ENCODE assay signal across 7 mouse cellular contexts in the genomic region with DNA sequence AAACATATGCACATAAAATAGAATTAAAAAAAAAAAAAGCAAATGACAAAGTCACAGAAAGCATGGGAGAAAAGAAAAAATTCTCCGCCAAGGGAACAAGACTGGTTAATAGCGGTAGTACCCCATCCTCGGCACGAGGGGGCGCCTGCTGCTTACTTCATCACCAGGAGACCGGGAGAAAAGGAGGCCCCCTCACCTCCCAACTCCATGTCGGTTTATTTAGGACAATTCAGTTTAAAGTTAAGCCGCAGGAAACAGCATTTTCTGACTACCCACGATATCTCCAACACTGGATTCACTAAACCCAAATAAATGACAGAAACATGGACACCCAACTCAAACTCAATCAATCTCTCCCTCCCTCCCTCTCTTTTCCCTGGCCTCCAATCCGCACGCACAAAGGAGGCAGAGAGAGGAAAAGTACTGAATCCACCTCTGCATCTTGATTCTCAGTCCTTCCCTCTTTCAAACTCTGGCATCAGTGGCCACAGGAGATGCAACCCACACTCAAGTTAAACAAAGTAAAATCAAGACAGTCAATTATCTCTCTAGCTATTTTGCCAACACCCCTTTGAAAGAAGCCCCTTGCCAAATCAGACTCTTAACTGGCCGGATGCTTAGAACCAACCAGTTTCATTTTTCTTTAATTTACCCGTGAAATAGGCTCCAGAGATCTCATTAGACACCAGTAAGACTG. TPM values are rescaled to one million over a fixed set of nuclear protein-coding genes. Genes with fewer than 3 reads are reported as not detected.
A peak's percentile ranks its signal among the peaks of the same experiment; 100 is the strongest.
DNase-seq lines count a peak whose midpoint lies in the region; ATAC-seq lines count a peak whose summit lies in the region.

No protein-coding gene starts in this region.

- no peaks in the 10 kb centered on the region for H3K27me3 ChIP-seq in embryonic facial prominence, embryonic 14.5 days (replicated peaks; ENCODE audit: control insufficient read depth, insufficient read depth, low read length)
- H3K27me3 ChIP-seq in kidney, embryonic 15.5 days: no peaks in the 10 kb centered on the region

- H3K4me3 ChIP-seq in embryonic facial prominence, embryonic 14.5 days (ENCODE audit: low read depth, low read length): peak overlapping the region; percentile 83
- peak overlapping the region; percentile 82 for H3K4me3 ChIP-seq in kidney, embryonic 15.5 days (replicated peaks)

- 2% methylated on average over 13 of the region's 13 CpGs for WGBS in embryonic facial prominence, embryonic 14.5 days
- 3% methylated on average over 13 of the region's 13 CpGs for WGBS in kidney, embryonic 15.5 days

- H3K9ac ChIP-seq in embryonic facial prominence, embryonic 14.5 days (ENCODE audit: low read depth, low read length): peak overlapping the region; percentile 89
- H3K9ac ChIP-seq in kidney, embryonic 15.5 days: peak overlapping the region; percentile 74

- peak overlapping the region; percentile 93 for H3K4me2 ChIP-seq in embryonic facial prominence, embryonic 14.5 days (ENCODE audit: low read depth, low read length)
- H3K4me2 ChIP-seq in kidney, embryonic 15.5 days: peak overlapping the region; percentile 82

- H3K4me1 ChIP-seq in embryonic facial prominence, embryonic 14.5 days (ENCODE audit: control insufficient read depth, insufficient read depth, low read length): peaks cover 37% of the 10 kb centered on the region
- peaks cover 57% of the 10 kb centered on the region for H3K4me1 ChIP-seq in kidney, embryonic 15.5 days

- no peaks in the 10 kb centered on the region for H3K9me3 ChIP-seq in embryonic facial prominence, embryonic 14.5 days (ENCODE audit: control insufficient read depth, low read length)
- H3K9me3 ChIP-seq in kidney, embryonic 15.5 days (replicated peaks): no peaks in the 10 kb centered on the region

- peak overlapping the region; percentile 99 for H3K27ac ChIP-seq in embryonic facial prominence, embryonic 14.5 days (replicated peaks; ENCODE audit: low read depth, low read length)
- H3K27ac ChIP-seq in kidney, embryonic 15.5 days: peak overlapping the region; percentile 100

- ATAC-seq in embryonic facial prominence, embryonic 14.5 days (ENCODE audit: low read depth): no peak
- no peak for ATAC-seq in kidney, embryonic 15.5 days (replicated peaks; ENCODE audit: low FRiP score)
- ATAC-seq in monocyte, adult 5-6 weeks (replicated peaks; ENCODE audit: insufficient number of reproducible peaks, low FRiP score, low TSS enrichment, poor library complexity, severe bottlenecking): peak; percentile 29; the same call in 1 of the 2 replicates

- DNase-seq in adrenal gland, postnatal 36 days: peak; percentile 83 to 89
- DNase-seq in embryonic facial prominence, embryonic 14.5 days (ENCODE audit: low spot score): peak; percentile 93
- DNase-seq in heart, adult 9 months (ENCODE audit: low spot score in 2 of 2): peak; percentile 78 to 86
- DNase-seq in liver: peak; percentile 88
- DNase-seq in spleen, postnatal 4 days (ENCODE audit: low spot score in 2 of 2): peak; percentile 83 to 92

- H3K36me3 ChIP-seq in embryonic facial prominence, embryonic 14.5 days (ENCODE audit: control insufficient read depth, insufficient read depth, low read length): peaks cover 6% of the 10 kb centered on the region; the same call in 1 of the 2 replicates
- H3K36me3 ChIP-seq in kidney, embryonic 15.5 days: peaks cover 20% of the 10 kb centered on the region; the same call in 1 of the 2 replicates

RNA-seq across cellular contexts. Expression of a gene that starts 1.1 kb away (rescaled TPM):
- 10 to 100 TPM; 17.7 to 20.8 TPM for total RNA-seq in adrenal gland, postnatal 36 days (2021)
- polyA plus RNA-seq in embryonic facial prominence, embryonic 14.5 days (2014; fragmentation: Nextera tagmentation; extraction: Ambion mirVana): 8.4 and 11.3 TPM in 2 replicates
- polyA plus RNA-seq in kidney, embryonic 15.5 days (2015; fragmentation: Nextera tagmentation; extraction: Ambion mirVana): 19.9 and 20.2 TPM in 2 replicates
- 3.5 to 16.0 TPM (median 5.7 TPM) in 3 replicates for total RNA-seq in monocyte, adult 5-6 weeks (2017)

RNA-seq across cellular contexts. Expression of a gene that starts 21.4 kb away (rescaled TPM):
- total RNA-seq in adrenal gland, postnatal 36 days (2021): 10 to 100 TPM; 15.2 to 24.9 TPM
- polyA plus RNA-seq in embryonic facial prominence, embryonic 14.5 days (2014; fragmentation: Nextera tagmentation; extraction: Ambion mirVana): 2.1 and 3.7 TPM in 2 replicates
- 2.5 and 3.8 TPM in 2 replicates for polyA plus RNA-seq in kidney, embryonic 15.5 days (2015; fragmentation: Nextera tagmentation; extraction: Ambion mirVana)
- 12.8 to 48.9 TPM (median 20.8 TPM) in 3 replicates for total RNA-seq in monocyte, adult 5-6 weeks (2017)
